Mouse (Mus musculus) intestine, embryonic 14.5 days (tissue): ENCODE data around the gene Prr3. TPM values are rescaled to one million over a fixed set of nuclear protein-coding genes. Genes with fewer than 3 reads are reported as not detected.
"Not testable (repeated sequence)": the region's sequence is repeated elsewhere in the genome, so short reads cannot be mapped to it uniquely, and the experiment has no call there.

ENCODE experiments used
- ATAC-seq: fragments of 200-750 bp; cut with Nextera tagmentation; replicated peaks from 2 replicates; pipeline ENCODE4 v1.8.0; 2017; ENCODE audit warnings: low read depth, moderate number of reproducible peaks, moderate TSS enrichment, moderate library complexity; ENCODE audit not compliant: low FRiP score, low TSS enrichment
- DNase-seq: peaks from one replicate; pipeline ENCODE4 v3.0.0-alpha.2; 2018; ENCODE audit warnings: low spot score
- H3K27ac ChIP-seq: fragments of 300-500 bp; sonication (generic); 2 replicates; pipeline ENCODE4 v1.5.1; 2014; ENCODE audit warnings: low read depth, mild to moderate bottlenecking, control low read depth
- H3K27me3 ChIP-seq: fragments of 300-500 bp; sonication (generic); replicated peaks from 2 replicates; pipeline ENCODE4 v1.6.1; 2014; ENCODE audit warnings: low read length, control low read depth; ENCODE audit not compliant: control insufficient read depth, insufficient read depth
- H3K36me3 ChIP-seq: fragments of 300-500 bp; sonication (generic); 2 replicates; pipeline ENCODE4 v1.6.1; 2014; ENCODE audit warnings: low read length, control low read depth; ENCODE audit not compliant: control insufficient read depth, insufficient read depth
- H3K4me1 ChIP-seq: fragments of 300-500 bp; sonication (generic); replicated peaks from 2 replicates; pipeline ENCODE4 v1.6.1; 2014; ENCODE audit warnings: low read length, control low read depth, mixed read lengths; ENCODE audit not compliant: control insufficient read depth, insufficient read depth
- H3K4me2 ChIP-seq: fragments of 300-500 bp; sonication (generic); 2 replicates; pipeline ENCODE4 v1.6.1; 2014; ENCODE audit warnings: low read length
- H3K4me3 ChIP-seq: fragments of 300-500 bp; sonication (generic); 2 replicates; pipeline ENCODE4 v1.5.1; 2014; ENCODE audit warnings: low read depth, low read length, control low read depth, mixed read lengths
- H3K9ac ChIP-seq: fragments of 300-500 bp; sonication (generic); 2 replicates; pipeline ENCODE4 v1.6.1; 2014; ENCODE audit warnings: mild to moderate bottlenecking, low read length
- H3K9me3 ChIP-seq: fragments of 300-500 bp; sonication (generic); 2 replicates; pipeline ENCODE4 v1.6.1; 2016; ENCODE audit warnings: low read length, control low read depth; ENCODE audit not compliant: control insufficient read depth
- WGBS: fragments of 180-500 bp; shearing (Covaris S2); extraction: QIAGEN DNeasy Blood & Tissue Kit; methylation state at CpG from one replicate; pipeline ENCODE4 v1.1.7; 2014; 5-methylcytosine and 5-hydroxymethylcytosine counted together
- microRNA counts: library from miRNA; unstranded; fragments of <30 nt; microRNA quantifications from one replicate; lab custom pipeline; 2016
- microRNA-seq: library from miRNA; unstranded; fragments of <30 nt; microRNA quantifications from one replicate; pipeline ENCODE4, GENCODE M21; 2016
- polyA plus RNA-seq: library from polyadenylated mRNA; unstranded; fragments of >200 nt; fragmentation: Nextera tagmentation; extraction: Ambion mirVana; gene quantifications from 2 replicates; pipeline ENCODE4 v1.2.1, GENCODE M21; 2014

Prr3 gene
- polyA plus RNA-seq, 1 experiment from 2014 or later = 25.3 TPM

GRCm38 (mm10) chr17:35935763-35936162 is 44.3 kb downstream of the Prr3 start:
- H3K4me1 ChIP-seq, H3K9me3 ChIP-seq, H3K27ac ChIP-seq, ATAC-seq, H3K4me2 ChIP-seq, H3K9ac ChIP-seq, DNase-seq, H3K27me3 ChIP-seq, H3K4me3 ChIP-seq, H3K36me3 ChIP-seq: not testable (repeated sequence)
- 82% methylated on average over 14 of the region's 14 CpGs for WGBS

- ATAC-seq (no peak), DNase-seq (no peak)
- Histone ChIP-seq H3K4me1 (no peaks in the 10 kb centered on the region), H3K36me3 (peaks cover 40% of the 10 kb centered on the region), H3K27ac (no peak overlapping the region), H3K4me2 (no peak overlapping the region), H3K4me3 (no peak overlapping the region), H3K9me3 (no peaks in the 10 kb centered on the region), H3K9ac (no peak overlapping the region), H3K27me3 (no peaks in the 10 kb centered on the region)
- WGBS = 77% methylated on average over 4 of the region's 4 CpGs
Observed at GRCm38 (mm10) chr17:35932608-35933007, 47.4 kb downstream of the Prr3 start.

- ATAC-seq = no peak
- Histone ChIP-seq H3K36me3 (peaks cover 58% of the 10 kb centered on the region), H3K9ac (no peak overlapping the region), H3K27me3 (no peaks in the 10 kb centered on the region), H3K4me1 (no peaks in the 10 kb centered on the region), H3K27ac (no peak overlapping the region), H3K4me2 (no peak overlapping the region), H3K9me3 (no peaks in the 10 kb centered on the region), H3K4me3 (no peak overlapping the region)
- DNase-seq = no peak
- 96% methylated on average over 12 of the region's 12 CpGs for WGBS
Observed at GRCm38 (mm10) chr17:35930627-35931026, 49.4 kb downstream of the Prr3 start.

- Histone ChIP-seq H3K9me3 (no peaks in the 10 kb centered on the region), H3K36me3 (peaks cover 69% of the 10 kb centered on the region)
- 91% methylated on average over 2 of the region's 2 CpGs for WGBS
Observed at GRCm38 (mm10) chr17:35929534-35929933, 50.5 kb downstream of the Prr3 start.

GRCm38 (mm10) chr17:35927471-35927870 is 52.6 kb downstream of the Prr3 start:
- H3K36me3 ChIP-seq = peaks cover 85% of the 10 kb centered on the region
- WGBS = 73% methylated on average over 1 of the region's 1 CpGs
- ATAC-seq = no peak

More at GRCm38 (mm10) chr17:35929534-35929933, 50.5 kb downstream of the Prr3 start:
- no peak overlapping the region for H3K9ac ChIP-seq
- no peak overlapping the region for H3K4me3 ChIP-seq
- H3K27ac ChIP-seq = no peak overlapping the region
- ATAC-seq = no peak
- H3K27me3 ChIP-seq = no peaks in the 10 kb centered on the region
- no peak for DNase-seq
- no peak overlapping the region for H3K4me2 ChIP-seq
- H3K4me1 ChIP-seq = no peaks in the 10 kb centered on the region

GRCm38 (mm10) chr17:35923281-35923680 is 56.8 kb downstream of the Prr3 start:
- no peak for ATAC-seq
- H3K36me3 ChIP-seq = peaks cover 55% of the 10 kb centered on the region

More at GRCm38 (mm10) chr17:35927471-35927870, 52.6 kb downstream of the Prr3 start:
- Histone ChIP-seq H3K4me3 (no peak overlapping the region), H3K27ac (no peak overlapping the region), H3K27me3 (no peaks in the 10 kb centered on the region), H3K9ac (no peak overlapping the region), H3K4me2 (no peak overlapping the region), H3K4me1 (no peaks in the 10 kb centered on the region), H3K9me3 (no peaks in the 10 kb centered on the region)
- DNase-seq = no peak

GRCm38 (mm10) chr17:35922566-35922965 is 57.5 kb downstream of the Prr3 start:
- Histone ChIP-seq H3K27me3 (no peaks in the 10 kb centered on the region), H3K4me3 (no peak overlapping the region), H3K4me2 (no peak overlapping the region), H3K4me1 (peaks cover 21% of the 10 kb centered on the region), H3K36me3 (peaks cover 50% of the 10 kb centered on the region), H3K9ac (no peak overlapping the region), H3K9me3 (no peaks in the 10 kb centered on the region), H3K27ac (no peak overlapping the region)
- ATAC-seq (no peak), DNase-seq (no peak)
- 88% methylated on average over 3 of the region's 3 CpGs for WGBS

More at GRCm38 (mm10) chr17:35923281-35923680, 56.8 kb downstream of the Prr3 start:
- 95% methylated on average over 4 of the region's 4 CpGs for WGBS
- H3K9me3 ChIP-seq = no peaks in the 10 kb centered on the region
- no peak overlapping the region for H3K4me3 ChIP-seq
- H3K27me3 ChIP-seq = no peaks in the 10 kb centered on the region
- no peak overlapping the region for H3K9ac ChIP-seq
- no peak overlapping the region for H3K27ac ChIP-seq
- no peak overlapping the region for H3K4me2 ChIP-seq
- peaks cover 21% of the 10 kb centered on the region for H3K4me1 ChIP-seq
- no peak for DNase-seq

MicroRNAs encoded within 50 kb of the gene (microRNA counts, 519-probe panel; counts per million panel counts)
- microRNA mmu-miR-877 (lab: Ali Mortazavi, UCI) = not detected

Small RNA genes lying within 50 kb of the gene (microRNA-seq; reads per million reads assigned to microRNA genes)
- gene Mir877 = 84.6 reads per million, percentile 57 among the genes with 10 or more reads in this experiment

Other genes with a start within 250 kb of the Prr3 start
- gene Ier3, start 158.6 kb downstream of the Prr3 start, polyA plus RNA-seq = 4.4 and 5.1 TPM in 2 replicates
- gene Flot1, start 157.0 kb downstream of the Prr3 start, polyA plus RNA-seq = 42.5 and 48.5 TPM in 2 replicates
- 923 and 1,006 TPM in 2 replicates for gene Tubb5, start 141.9 kb downstream of the Prr3 start, polyA plus RNA-seq
- gene Mdc1, start 138.7 kb downstream of the Prr3 start, polyA plus RNA-seq = 16.6 and 17.8 TPM in 2 replicates
- gene Nrm, start 118.9 kb downstream of the Prr3 start, polyA plus RNA-seq = 62.6 and 69.3 TPM in 2 replicates
- gene Ppp1r18, start 114.6 kb downstream of the Prr3 start, polyA plus RNA-seq = 21.2 and 23.2 TPM in 2 replicates
- 37.2 and 46.1 TPM in 2 replicates for gene Dhx16, start 100.4 kb downstream of the Prr3 start, polyA plus RNA-seq
- 26.7 and 30.6 TPM in 2 replicates for gene 2310061I04Rik, start 82.8 kb downstream of the Prr3 start, polyA plus RNA-seq
- gene Atat1, start 70.2 kb downstream of the Prr3 start, polyA plus RNA-seq = 68.5 and 76.3 TPM in 2 replicates
- gene Mrps18b, start 63.8 kb downstream of the Prr3 start, polyA plus RNA-seq = 119 and 128 TPM in 2 replicates
- gene Ppp1r10, start 63.8 kb downstream of the Prr3 start, polyA plus RNA-seq = 33.8 and 34.0 TPM in 2 replicates
- 88.4 and 89.1 TPM in 2 replicates for gene Abcf1, start 10.5 kb downstream of the Prr3 start, polyA plus RNA-seq
- gene Gnl1, start 385 bp downstream of the Prr3 start, polyA plus RNA-seq = 37.8 and 38.3 TPM in 2 replicates
- 2.0 and 3.4 TPM in 2 replicates for gene H2-T24, start 40.3 kb upstream of the Prr3 start, polyA plus RNA-seq
- gene H2-T23, start 52.6 kb upstream of the Prr3 start, polyA plus RNA-seq = 4.9 and 5.7 TPM in 2 replicates
- gene H2-T22, start 62.5 kb upstream of the Prr3 start, polyA plus RNA-seq = 15.0 and 17.8 TPM in 2 replicates
- gene Gm6034, start 62.7 kb upstream of the Prr3 start, polyA plus RNA-seq = not detected in 2 replicates
- not detected in 2 replicates for gene Gm11127, start 78.1 kb upstream of the Prr3 start, polyA plus RNA-seq
- gene Gm19684, start 141.4 kb upstream of the Prr3 start, polyA plus RNA-seq = not detected in 2 replicates
- gene Gm7030, start 149.2 kb upstream of the Prr3 start, polyA plus RNA-seq = not detected in 2 replicates
- 0.13 TPM in 1 of 2 replicates, not detected in the other for gene Gm8909, start 188.3 kb upstream of the Prr3 start, polyA plus RNA-seq
- gene H2-T3, start 210.1 kb upstream of the Prr3 start, polyA plus RNA-seq = 7.9 and 8.2 TPM in 2 replicates